Mouse (Mus musculus): ENCODE results near the gene Nrp2.

Gene Nrp2

DNA sequence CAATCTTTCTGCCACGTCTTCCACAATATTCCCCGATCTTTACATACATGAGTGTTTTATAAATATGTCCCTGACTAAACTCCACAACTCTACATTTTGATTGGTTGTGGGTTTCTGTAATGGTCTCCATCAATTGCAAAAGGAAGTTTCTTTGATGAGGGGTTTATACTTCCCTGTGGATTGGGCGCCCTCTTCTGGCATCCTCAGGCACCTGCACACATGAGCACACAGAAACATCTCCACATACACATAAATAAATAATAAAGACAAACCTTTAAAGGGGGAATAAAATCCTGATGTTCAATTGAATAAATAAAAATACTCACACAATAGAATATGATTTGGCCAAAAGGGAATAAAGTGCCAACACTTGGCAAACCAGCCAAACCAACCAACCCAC is 117.1 kb downstream of the Nrp2 start:
- DNase-seq (ENCODE audit: low spot score), result no peak

DNA sequence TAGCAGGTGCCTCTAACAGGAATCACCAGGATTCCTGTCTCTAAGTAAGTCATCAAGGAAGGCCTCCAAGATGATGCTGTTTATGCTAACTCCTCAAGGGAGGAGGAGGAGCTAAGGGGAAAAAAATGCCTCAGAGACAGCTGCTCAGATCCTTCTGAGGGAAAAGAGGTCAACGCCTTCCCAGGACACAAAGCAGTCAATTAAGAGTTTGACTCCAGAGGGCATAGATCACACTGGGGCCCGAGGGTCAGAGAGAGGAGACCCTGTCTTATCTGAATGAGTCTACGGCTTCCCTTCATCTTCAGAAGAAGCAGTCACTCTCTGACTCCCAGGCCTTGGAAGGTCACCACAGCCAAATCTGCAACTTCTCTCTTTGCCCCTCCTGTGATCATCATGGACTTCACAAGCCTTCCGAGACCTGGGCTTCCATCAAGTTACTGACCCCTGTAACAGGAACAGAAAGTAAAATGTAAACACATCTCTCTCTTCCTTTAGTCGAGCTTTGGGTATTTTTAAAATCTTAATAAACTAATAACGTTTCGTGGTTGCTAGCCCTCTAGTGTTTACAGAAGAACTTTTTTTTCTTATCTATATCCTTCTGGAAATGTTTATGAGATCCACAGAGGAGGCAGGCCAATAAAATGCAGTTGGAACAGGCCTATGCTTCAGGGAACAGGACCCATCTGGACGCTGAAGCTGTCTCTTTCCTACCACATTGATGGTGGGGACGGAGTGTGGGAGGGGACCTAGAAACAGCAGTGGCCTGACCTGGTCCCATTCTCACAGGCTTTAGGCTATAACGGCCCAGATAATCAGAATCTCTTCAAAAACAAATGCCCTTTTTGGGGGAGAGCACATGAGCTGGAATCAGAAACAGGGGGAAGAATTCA is 118.7 kb downstream of the Nrp2 start:
- DNase-seq (ENCODE audit: low spot score), result no peak

DNA sequence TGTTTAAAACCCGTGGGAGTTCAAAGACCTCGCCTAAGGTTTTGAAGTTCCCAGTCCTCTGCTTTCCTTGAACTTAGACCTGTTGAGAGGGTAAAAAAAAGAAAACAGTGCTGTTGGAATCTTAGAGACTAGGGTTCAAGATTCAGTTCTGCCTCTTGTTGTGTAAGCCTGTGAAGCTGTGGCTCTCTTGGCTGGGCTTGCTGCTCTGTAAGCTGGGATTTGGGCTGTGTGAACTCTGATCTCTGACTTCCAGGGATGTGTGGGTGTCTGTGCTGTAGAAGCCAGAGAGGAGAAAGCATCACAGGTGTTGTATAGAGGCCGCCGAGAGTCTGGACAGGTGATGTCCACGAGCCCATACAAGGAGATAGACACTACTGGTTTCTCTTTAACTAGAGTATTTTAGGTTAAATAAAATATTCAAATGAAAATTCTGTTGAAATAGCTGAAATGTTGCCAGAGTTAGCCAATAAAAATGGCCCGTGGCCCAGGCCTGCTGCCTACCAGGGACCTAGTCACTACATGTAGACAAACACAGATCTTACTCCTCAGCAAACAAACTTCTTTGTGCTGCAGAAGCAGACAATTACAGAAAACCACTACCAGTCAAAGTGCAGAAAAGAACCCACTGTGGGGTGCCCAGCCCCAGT is 120.6 kb downstream of the Nrp2 start:
- DNase-seq (ENCODE audit: low spot score), result no peak

- DNase-seq (ENCODE audit: low spot score), result no peak
Measured at GRCm38 (mm10) chr1:62825822-62826765, 123.0 kb downstream of the Nrp2 start.

GRCm38 (mm10) chr1:62827316-62827715 is 124.2 kb downstream of the Nrp2 start:
- no peak for DNase-seq (ENCODE audit: low spot score)

- DNase-seq (ENCODE audit: low spot score), result no peak
Measured at GRCm38 (mm10) chr1:62828156-62828555, 125.1 kb downstream of the Nrp2 start.

GRCm38 (mm10) chr1:62829690-62830417 is 126.8 kb downstream of the Nrp2 start:
- no peak for DNase-seq (ENCODE audit: low spot score)

- DNase-seq (ENCODE audit: low spot score), result no peak
Measured at GRCm38 (mm10) chr1:62830418-62830769, 127.3 kb downstream of the Nrp2 start.

DNA sequence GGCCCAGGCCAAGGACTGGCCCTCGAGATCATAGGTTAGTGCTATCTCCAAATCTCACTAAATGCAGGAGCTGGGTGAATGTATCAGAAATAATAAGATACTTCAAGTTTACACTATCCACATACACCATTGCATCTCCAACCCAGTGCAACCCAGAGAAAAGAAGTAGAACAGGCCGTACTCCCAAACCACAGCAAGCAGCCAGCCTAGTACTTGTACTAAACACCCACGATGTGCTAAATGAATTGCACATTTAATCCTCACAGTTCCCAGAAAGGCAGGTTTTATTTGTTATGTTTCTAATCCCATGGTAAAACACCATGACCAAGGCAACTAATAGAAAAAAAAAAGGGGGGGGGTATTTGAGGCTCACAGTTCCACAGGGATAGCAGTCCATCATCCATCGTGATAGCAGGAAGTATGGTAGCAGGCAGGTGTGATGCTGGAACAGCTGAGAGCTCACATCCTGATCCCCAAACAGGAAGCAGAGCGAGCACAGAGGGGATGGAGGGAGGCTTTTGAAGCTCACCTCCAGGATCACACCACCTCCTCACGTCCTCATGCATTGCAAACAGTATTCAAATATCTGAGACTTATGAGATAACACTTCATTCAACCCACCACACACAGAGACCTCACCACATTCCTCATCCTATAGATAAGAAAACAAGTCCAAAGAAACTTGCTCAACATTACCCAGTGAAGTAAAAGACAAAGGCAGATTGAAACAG is 128.8 kb downstream of the Nrp2 start:
- DNase-seq (ENCODE audit: low spot score), result no peak

DNA sequence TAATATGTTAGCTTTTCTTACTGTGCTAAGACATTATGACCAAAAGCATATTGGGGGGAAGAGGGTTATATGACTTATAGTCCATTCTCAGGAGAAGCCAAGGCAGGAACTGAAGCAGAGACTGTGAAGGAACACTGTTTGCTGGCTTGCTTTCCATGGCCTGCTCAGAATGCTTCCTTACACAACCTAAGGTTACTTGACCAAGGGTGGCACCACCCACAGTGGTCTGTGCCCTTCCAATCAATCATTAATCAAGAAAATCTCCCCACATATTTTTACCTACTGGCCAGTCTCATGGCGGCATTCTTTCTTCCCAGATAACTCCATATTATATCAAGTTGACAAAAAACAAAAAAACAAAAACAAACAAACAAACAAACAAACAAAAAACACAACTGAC is 130.3 kb downstream of the Nrp2 start:
- DNase-seq (ENCODE audit: low spot score), result no peak

DNA sequence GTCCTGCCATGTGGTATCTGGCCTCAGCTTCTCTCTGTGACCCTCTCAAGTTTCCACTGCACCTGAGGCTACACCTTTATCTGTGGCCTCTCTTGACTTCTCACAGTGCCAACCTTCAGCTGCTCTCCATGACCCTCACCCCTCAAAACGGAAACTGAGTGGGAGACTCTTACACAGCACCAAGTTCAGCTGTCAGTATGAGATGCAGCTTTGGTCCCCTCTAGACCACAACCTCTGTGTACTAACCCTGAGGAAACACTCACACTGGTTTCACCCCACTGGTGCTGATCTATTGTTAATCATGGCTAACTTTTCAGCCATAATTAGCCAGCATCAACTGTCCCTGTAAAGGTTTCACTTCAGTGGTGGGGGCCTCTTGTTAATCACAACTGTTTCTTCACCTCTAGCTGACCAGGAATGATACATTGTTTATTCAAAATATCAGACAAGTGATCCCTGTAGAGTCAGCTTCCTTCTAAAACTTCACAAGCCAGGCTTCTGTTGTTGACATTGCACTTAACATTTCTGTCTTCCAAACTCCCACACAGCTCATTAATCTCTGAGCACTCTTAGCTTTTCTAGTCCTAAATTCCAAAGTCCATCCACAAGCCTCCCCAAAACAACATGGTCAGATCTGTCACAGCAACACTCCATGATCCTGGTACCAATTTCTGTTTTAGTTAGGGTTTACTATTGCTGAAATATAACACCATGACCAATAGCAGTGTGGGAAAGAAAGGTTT is 131.5 kb downstream of the Nrp2 start:
- no peak for DNase-seq (ENCODE audit: low spot score)

- no peak for DNase-seq (ENCODE audit: low spot score)
Measured at GRCm38 (mm10) chr1:62838083-62838482, 135.0 kb downstream of the Nrp2 start.

- DNase-seq (ENCODE audit: low spot score), result no peak
Measured at GRCm38 (mm10) chr1:62838631-62839030, 135.5 kb downstream of the Nrp2 start.

- no peak for DNase-seq (ENCODE audit: low spot score)
Measured at GRCm38 (mm10) chr1:62843215-62843614, 140.1 kb downstream of the Nrp2 start.

GRCm38 (mm10) chr1:62850990-62851940 is 148.2 kb downstream of the Nrp2 start:
- no peak for DNase-seq (ENCODE audit: low spot score)

DNA sequence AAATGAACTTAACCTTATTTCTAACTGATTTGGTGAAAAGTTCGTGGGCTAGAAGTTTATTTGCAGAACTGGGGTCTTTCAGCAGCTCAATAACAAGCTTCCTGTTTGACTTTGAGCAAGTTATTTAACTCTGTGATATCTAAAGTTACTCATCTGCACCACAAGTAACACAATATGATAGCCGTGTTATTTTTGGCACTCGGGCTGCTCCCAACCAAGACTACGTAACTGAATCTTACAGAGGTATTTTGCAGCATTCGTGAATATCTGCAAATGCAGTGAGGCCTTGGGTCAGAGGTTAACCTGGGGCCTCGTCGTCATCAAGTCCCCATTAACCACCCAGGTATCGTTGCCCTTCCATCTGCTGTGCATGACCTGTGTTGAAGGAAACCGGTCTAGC is 150.3 kb downstream of the Nrp2 start:
- no peak for DNase-seq (ENCODE audit: low spot score)

DNA sequence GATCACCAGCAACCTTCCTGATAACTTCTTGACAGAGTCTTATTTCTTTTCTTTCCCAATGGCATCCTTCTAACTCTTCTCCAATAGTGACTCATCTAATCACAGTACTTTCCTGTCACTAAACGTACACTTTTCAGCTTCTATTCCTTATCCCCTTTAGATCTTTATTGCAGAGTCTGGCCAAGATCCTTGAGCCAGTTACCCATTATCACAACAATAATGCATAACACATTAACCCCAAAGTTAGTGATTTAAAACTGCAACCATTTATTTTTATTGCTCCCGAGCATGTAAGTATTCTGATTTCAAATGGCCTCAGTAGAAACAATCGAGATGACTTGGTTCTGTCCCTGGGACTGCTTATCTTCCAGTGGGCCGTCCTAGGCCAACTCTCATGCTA is 150.9 kb downstream of the Nrp2 start:
- no peak for DNase-seq (ENCODE audit: low spot score)

DNA sequence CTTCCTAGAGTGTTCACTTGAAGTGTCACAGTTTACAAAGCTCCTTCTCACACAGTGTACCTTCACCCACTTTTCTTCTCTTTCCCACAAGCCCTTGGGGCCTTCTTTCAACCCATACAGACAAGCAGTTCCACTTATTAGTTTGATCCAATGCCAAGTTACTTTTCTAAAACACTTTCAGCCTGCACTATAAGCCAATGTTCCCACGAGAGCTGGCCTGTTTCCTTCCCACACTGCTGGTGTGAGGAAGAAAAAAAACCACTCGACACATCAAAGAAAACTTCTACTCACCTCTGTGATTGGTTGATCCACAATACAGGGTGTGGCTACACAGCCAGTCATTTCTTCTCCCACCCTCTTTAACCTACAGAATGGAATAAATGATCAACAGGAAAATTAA is 156.0 kb downstream of the Nrp2 start:
- no peak for DNase-seq (ENCODE audit: low spot score)

Measured in spleen, adult 12 weeks (tissue).